Mouse (Mus musculus) megakaryocyte, adult 5-6 weeks (primary cell): ENCODE data around the gene Upk3bl. TPM values are rescaled to one million over a fixed set of nuclear protein-coding genes. Genes with fewer than 3 reads are reported as not detected.
A peak's percentile ranks its signal among the peaks of the same experiment; 100 is the strongest.
"Not testable (repeated sequence)": the region's sequence is repeated elsewhere in the genome, so short reads cannot be mapped to it uniquely, and the experiment has no call there.

Experiments
- ATAC-seq: 2 replicates; pipeline ENCODE4 v1.8.0; 2016; ENCODE audit warnings: mild to moderate bottlenecking, inconsistent platforms; ENCODE audit not compliant: poor library complexity, severe bottlenecking
- total RNA-seq, 2 experiments: library from RNA; stranded (forward) in 1 of 2; stranded (reverse) in 1 of 2; fragments of 153-499, 151-499 nt in 1 of 2; fragments of 221-1000, 200-1000 nt in 1 of 2; gene quantifications; 2 replicates each; pipeline versions ENCODE4 v1.2.3 to v1.2.4; 2015 to 2017

Upk3bl gene
- total RNA-seq, 2 experiments from 2014 or later, result not detected

DNA sequence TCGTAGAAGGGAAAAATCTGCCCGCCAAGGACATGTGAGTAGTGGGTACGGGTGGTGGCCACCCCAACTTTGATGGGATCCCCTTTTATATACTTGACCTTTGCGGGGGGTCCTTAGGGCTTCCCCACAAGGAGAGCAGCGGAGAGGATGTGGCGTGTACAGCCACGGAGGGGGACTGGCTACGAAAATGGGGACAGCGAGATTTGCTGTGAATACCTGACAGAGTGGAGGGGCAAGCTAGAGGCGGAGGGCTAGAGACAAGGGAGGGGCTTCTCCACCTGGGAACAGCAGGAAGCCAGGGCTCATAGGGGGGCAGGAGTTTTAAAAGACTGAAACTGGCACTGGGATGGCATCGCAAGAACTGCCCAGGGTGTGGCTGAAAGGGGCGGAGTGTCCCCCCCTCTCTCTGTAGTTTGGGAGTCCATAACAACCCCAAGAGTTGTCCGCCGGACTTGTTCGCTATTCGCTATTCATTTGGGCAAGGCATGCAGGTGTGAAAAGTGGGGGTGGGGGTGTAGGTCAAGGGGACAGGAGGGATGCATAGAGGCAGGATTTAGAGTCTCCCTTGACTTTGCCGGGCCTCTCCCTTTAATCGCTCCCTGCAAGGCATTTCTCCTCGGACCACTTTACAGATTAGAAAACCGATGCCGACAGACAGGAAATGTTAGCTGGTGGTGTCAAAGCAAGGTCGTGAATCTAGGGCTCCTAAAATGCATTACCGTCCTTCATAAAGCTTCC lies 30.0 kb downstream of the Upk3bl start:
- peak; percentile 22; the same call in 1 of the 2 replicates for ATAC-seq

DNA sequence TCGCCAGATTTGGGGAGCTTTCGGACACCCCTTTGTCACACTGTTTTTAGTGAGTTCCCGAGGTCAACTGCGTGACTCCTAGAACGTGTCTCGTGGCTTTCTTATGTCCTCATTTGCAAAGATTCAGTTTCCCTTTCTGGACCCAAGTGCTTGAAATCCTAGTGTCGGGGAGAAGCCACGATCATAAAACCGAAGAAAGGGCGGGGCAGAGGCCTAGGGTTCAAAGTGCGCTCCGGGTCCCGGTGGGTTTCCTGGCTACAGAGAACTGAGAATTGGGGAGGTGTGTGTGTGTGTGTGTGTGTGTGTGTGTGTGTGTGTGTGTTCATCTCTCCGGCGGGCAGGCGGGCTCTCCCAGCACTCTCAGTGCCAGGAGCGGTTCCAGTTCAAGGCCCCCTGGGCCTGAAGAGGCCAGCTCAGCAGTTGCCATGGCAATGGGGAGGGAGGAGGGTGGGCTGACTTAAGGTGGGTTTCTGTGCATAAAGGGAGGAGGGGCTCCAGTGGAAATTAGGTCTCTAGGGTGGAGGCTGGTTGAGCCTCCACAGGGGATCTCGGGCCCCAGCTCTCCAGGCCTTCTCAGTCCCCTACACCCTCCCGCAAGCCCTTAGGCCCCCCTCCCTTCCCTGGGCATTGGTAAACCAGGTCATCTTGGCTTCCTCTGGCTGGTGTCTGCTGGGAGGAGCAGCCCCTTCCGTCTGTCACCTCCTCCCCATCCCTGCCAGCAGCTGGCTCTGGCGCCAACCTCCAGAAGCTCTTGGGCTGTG lies 30.8 kb downstream of the Upk3bl start:
- ATAC-seq, result peak; percentile 39

DNA sequence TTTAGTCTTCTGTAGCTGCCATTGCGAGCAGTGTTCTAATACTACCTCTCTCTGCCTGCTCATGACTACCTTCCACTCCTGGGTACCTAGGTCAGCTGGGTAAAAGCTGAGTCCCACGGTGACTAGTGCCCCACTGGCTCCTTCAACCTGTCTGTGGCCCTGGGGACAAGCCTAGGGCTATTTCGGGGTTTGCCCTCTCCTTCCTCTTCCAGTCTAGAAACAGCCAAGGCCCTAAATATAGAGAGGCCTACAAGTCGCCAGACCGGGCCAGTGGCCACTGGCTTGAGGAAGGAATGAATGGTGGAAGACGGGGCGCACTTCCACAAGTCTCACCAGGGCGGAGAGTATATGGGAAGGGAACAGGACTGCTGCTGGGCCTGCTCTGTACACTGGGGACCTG lies 32.0 kb downstream of the Upk3bl start:
- ATAC-seq, result no peak

DNA sequence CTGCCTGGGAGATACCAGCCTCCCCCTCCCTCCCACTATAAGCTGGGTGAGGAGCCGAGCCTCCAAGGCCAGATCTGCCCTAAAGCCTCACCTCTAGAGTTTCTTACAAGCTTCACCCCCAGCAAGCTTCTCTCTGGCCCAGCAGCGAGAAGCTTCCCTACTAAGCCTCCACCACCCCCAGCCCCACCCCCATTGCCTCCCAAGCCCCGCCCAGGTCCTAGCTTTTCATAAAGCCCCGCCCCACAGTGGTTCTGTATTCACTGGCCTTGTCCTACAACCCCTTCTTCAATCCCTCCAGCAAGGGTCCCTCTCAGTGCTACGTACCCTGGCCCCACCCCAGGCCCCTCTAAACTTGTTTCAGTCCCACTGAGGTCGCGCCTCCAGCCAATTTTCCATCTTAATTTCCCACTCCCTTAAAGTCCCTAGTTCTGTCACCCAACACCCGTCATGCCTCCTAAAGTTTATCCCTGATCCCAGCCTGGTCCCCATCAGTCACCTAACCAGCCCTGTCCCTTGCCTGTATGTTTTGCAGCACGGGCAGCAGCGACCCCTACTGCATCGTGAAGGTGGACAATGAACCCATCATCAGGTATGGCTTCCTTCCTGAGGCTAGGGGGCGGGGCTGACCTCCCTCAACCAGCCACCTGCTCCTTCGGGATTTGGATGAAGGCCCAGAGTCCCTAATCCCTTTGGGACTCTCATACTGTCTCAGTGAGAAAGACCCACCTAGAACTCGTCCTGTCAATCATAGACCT lies 34.7 kb downstream of the Upk3bl start:
- no peak for ATAC-seq

DNA sequence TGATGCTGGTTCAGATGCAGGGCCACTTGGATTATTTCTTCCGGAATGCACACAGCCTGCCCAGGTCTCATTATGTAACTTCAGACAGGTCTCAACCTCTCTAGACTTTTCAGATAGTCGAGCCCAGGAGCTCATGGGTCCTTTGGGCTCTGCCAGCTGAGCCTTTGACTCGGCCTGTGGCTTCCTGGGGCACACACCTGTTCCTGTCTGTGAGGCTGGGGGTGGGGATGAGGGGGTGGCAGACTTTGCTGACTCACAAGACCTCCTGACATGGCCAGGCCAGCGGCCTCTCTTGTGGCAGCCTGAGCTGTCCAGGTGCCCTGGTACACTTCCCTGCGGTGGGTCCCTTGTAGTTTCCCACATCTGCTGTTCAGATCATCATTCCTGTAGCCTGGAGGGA lies 37.6 kb downstream of the Upk3bl start:
- ATAC-seq, result no peak

DNA sequence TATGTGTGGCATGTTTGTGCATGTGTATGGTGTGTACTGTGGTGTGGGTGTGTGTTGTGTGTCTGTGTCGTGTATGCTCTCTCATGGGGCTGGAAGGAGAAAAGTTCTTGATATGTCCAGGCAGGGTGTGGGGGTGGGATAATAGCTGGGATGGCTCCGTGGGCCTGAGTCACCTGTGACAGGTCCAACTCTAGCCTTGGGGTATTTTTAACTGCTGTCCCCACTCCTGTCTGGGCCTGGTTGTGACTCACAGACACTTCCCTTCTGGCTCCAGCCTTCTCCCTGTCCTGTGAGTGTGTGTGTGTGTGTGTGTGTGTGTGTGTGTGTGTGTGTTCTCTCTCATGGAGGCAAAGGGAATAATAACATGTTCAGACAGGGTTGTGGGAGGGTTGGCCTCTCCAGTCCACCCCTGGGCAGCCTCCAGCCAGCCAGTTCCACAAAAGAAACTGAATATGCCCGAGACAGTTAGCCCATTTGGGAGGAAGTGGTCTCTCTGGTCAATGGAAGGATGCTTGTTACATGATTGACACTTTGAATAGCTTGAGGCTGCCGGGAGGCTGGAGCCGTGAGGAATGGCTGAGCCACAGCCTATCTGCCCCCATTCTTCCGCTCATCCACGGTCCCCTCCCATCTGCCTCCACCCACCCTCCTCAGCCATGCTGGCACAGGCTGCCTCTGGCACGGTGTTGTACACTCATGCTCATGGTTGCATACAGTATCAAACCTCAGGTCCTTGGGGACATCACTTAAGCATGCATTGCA lies 40.1 kb downstream of the Upk3bl start:
- no peak for ATAC-seq

DNA sequence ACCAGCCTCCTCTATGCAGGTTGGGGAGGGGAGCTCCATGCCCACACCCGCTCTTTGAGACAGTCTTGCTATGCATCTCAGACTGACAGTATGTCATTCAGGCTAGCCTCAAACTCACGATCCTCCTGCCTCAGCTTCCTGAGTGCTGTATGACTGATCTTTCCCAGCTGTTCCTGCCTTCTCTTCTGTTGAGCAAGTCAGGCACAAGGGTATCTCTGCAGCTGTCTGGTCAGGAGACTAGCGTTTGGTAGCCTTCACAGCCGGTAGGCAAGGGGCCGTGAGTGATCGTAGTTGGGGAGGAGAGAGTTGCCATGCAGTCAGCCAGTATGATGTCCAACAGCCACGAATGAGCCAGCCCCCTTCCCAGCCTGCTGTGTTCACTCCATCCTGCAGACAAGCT lies 40.8 kb downstream of the Upk3bl start:
- ATAC-seq, result no peak

DNA sequence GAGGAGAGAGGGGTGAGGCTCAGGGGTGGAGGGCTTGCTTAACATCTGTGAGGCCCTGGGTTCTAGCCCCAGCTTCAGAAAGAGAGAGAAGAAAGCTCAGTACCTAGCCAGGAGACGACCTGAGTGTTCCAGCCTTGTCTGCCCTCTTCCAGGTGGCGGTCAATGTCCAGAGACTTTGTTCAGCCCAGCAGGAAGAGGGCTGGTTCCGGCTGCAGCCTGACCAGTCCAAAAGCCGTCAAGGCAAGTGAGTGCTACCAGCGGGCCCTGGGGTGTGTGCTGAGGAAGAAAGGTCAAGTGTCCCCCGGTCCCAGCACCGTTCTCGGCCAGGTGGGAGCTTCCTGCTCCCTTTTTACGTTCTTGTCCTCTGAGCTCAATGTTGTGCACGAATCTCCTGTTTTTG lies 44.2 kb downstream of the Upk3bl start:
- no peak for ATAC-seq

DNA sequence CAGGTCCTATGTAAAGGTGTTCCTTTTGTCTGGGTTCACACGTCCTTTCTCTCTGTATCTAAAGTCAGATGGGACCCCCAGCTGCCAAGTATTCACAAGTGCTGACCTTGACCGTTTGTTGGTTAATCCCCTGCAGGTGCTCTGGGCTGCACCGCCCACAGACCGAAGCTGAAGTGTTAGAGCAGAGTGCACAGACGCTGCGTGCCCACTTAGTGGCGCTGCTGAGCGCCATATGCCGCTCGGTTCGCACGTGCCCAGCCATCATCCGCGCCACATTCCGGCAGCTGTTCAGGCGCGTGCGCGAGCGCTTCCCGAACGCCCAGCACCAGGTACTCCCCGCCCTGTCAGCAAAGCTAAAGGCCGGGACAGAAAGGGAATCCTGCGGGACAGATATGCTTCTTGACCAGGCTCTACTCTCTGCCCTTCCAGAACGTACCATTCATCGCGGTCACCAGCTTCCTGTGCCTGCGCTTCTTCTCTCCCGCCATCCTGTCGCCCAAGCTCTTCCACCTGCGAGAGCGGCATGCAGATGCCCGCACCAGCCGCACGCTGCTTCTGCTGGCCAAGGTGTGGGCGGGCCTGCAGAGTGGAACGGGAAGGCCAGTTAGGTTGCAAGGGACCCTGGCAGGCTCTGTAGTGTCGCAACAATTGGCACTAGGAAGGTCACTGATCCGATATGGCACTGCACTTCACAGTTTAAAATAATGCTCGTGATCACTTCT lies 48.0 kb downstream of the Upk3bl start:
- peak; percentile 98 for ATAC-seq

DNA sequence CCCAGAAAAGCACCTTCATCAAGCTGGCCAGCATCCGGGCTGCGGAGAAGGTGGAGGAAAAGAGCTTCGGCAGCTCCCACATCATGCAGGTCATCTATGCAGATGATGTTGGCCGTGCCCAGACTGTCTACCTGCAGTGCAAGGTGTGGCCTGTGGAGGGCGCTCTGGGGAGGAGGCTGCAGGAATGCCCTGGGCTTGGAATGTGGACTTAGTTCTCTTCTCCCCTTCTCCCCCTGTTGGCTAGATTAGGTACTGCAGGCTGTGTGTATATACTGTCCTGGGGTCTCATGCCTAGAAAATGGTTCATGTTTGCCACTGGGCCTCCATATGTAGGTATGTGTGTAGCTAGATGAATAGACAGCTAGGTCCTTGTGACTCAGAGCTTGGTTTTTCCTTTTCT lies 50.2 kb downstream of the Upk3bl start:
- ATAC-seq, result no peak

DNA sequence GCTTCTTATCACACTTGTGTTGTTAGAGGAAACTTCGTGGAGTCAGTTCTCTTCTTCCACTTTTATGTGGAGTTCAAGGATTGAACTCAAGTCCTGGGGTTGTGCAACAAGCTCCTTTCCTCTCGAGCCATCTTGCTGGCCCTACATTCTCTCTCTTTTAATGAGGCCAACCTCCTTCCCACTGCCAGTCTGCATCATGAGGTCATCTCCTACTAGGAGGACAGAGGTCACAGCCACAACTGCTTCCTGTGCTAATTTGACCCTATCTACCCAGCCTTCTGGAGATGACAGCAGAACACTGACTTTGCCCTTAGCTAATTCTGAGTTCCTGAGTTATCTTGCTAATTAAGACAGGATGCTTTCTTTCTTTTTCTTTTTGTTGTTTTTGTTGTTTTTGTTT lies 54.2 kb downstream of the Upk3bl start:
- no peak for ATAC-seq

DNA sequence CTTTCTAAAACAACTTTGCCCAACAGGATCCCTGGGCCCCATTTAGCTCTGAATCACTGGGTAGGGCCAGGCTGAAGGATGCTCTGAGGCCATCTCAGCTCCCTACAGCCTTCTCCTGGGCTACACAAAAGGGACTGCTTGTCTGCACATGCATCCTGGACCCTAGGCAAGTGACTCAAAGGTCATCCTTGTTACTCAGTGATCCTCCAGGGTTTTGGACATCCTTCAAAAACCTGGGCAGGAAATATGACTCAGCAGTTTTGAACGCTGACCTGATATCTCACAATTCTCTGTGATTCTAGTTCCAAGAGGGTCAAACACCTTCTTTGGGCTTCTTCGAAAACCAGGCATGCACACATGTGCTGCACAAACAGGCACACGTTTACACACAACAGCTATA lies 54.8 kb downstream of the Upk3bl start:
- ATAC-seq, result no peak

DNA sequence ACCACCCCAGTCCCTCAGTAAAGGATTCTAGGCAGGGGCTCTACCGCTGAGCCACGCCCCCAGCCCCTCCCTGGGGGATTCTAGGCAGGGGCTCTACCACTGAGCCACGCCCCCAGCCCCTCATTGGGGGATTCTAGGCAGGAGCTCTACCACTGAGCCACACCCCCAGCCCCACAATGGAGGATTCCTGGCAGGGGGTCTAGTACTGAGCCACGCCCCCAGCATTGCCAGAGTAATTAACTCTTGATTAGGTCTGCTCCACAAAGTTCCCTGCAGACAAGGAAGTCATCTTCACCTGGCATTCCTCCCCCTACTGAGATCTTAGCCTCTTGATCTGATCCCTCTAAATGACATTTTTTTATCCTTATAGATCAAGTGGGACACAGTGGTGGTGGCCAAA lies 59.3 kb downstream of the Upk3bl start:
- not testable (repeated sequence) for ATAC-seq

Other genes starting within 250 kb of the Upk3bl start
- gene Srrm3, start 247.6 kb upstream of the Upk3bl start, total RNA-seq (2015), result not detected in 2 replicates
- gene Srrm3, start 247.6 kb upstream of the Upk3bl start, total RNA-seq (2017), result not detected in 2 replicates
- gene Hspb1, start 166.6 kb upstream of the Upk3bl start, total RNA-seq (2015), result not detected in 2 replicates
- not detected in 2 replicates for gene Hspb1, start 166.6 kb upstream of the Upk3bl start, total RNA-seq (2017)
- 124 and 141 TPM in 2 replicates for gene Ywhag, start 119.9 kb upstream of the Upk3bl start, total RNA-seq (2015)
- gene Ywhag, start 119.9 kb upstream of the Upk3bl start, total RNA-seq (2017), result 72.4 and 88.1 TPM in 2 replicates
- 17.1 and 19.9 TPM in 2 replicates for gene Ssc4d, start 80.0 kb upstream of the Upk3bl start, total RNA-seq (2015)
- 6.0 and 7.4 TPM in 2 replicates for gene Ssc4d, start 80.0 kb upstream of the Upk3bl start, total RNA-seq (2017)
- 0.20 TPM in 1 of 2 replicates, not detected in the other for gene Zp3, start 74.4 kb upstream of the Upk3bl start, total RNA-seq (2015)
- not detected in 2 replicates for gene Zp3, start 74.4 kb upstream of the Upk3bl start, total RNA-seq (2017)
- 26.3 and 30.3 TPM in 2 replicates for gene Dtx2, start 59.7 kb upstream of the Upk3bl start, total RNA-seq (2015)
- gene Dtx2, start 59.7 kb upstream of the Upk3bl start, total RNA-seq (2017), result 10.9 and 12.4 TPM in 2 replicates
- not detected in 2 replicates for gene Upk3b, start 16.0 kb upstream of the Upk3bl start, total RNA-seq (2015)
- not detected in 2 replicates for gene Upk3b, start 16.0 kb upstream of the Upk3bl start, total RNA-seq (2017)
- 36.2 and 40.9 TPM in 2 replicates for gene Rasa4, start 29.4 kb downstream of the Upk3bl start, total RNA-seq (2015)
- gene Rasa4, start 29.4 kb downstream of the Upk3bl start, total RNA-seq (2017), result 26.0 and 33.8 TPM in 2 replicates
- 94.7 and 103 TPM in 2 replicates for gene Polr2j, start 62.1 kb downstream of the Upk3bl start, total RNA-seq (2015)
- gene Polr2j, start 62.1 kb downstream of the Upk3bl start, total RNA-seq (2017), result 105 and 117 TPM in 2 replicates
- 12.3 and 16.0 TPM in 2 replicates for gene Lrwd1, start 81.6 kb downstream of the Upk3bl start, total RNA-seq (2015)
- 40.9 and 58.5 TPM in 2 replicates for gene Lrwd1, start 81.6 kb downstream of the Upk3bl start, total RNA-seq (2017)
- gene Alkbh4, start 81.7 kb downstream of the Upk3bl start, total RNA-seq (2015), result 14.0 and 19.8 TPM in 2 replicates
- gene Alkbh4, start 81.7 kb downstream of the Upk3bl start, total RNA-seq (2017), result 11.2 and 15.2 TPM in 2 replicates
- gene Orai2, start 116.2 kb downstream of the Upk3bl start, total RNA-seq (2015), result 26.1 and 26.5 TPM in 2 replicates
- 42.8 and 48.1 TPM in 2 replicates for gene Orai2, start 116.2 kb downstream of the Upk3bl start, total RNA-seq (2017)
- gene Prkrip1, start 144.5 kb downstream of the Upk3bl start, total RNA-seq (2015), result 8.7 and 15.7 TPM in 2 replicates
- gene Prkrip1, start 144.5 kb downstream of the Upk3bl start, total RNA-seq (2017), result 46.0 and 50.7 TPM in 2 replicates
- gene Sh2b2, start 192.1 kb downstream of the Upk3bl start, total RNA-seq (2015), result 28.7 and 32.9 TPM in 2 replicates
- gene Sh2b2, start 192.1 kb downstream of the Upk3bl start, total RNA-seq (2017), result 13.3 and 15.1 TPM in 2 replicates